Mouse (Mus musculus): ENCODE results near the gene Tm9sf4. TPM values are rescaled to one million over a fixed set of nuclear protein-coding genes. Genes with fewer than 3 reads are reported as not detected.

The Tm9sf4 gene
- total RNA-seq, 2 experiments from 2014 or later = 88.3 to 96.8 TPM

DNA sequence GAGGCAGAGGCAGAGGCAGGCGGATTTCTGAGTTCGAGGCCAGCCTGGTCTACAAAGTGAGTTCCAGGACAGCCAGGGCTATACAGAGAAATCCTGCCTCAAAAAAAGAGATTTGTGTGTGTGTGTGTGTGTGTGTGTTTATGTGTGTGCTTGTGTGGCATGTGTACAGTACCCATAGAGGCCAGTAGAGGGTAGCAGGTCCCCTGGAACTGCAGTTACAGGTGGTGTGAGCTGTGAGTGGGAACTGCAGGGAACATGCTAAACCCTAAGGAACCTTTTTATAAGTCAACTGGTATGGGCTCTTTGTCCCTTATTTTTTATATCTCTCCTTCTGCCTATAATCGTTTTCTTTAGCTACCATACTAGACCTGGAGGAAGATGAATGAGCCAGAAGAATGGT is 3.8 kb upstream of the Tm9sf4 start:
- DNase-seq = no peak

DNA sequence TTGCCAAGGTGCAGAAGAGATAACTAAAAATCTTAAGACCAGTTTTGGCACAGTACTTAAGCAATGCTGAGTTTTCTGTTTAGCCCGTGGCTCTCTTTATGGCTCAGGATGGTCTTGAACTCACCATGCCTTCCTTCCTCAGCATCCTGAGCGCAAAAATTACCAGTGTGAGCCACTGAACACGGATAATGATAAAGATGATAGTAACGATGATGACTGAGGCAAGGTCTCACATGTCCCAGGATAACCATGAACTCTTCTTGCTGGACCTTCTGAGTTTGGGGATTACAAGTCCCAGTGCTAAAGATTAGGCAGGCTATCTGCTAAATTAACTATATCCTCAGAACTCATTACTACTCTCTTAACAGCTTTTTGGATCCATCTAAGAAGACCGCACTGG is 970 bp upstream of the Tm9sf4 start:
- DNase-seq = no peak

DNA sequence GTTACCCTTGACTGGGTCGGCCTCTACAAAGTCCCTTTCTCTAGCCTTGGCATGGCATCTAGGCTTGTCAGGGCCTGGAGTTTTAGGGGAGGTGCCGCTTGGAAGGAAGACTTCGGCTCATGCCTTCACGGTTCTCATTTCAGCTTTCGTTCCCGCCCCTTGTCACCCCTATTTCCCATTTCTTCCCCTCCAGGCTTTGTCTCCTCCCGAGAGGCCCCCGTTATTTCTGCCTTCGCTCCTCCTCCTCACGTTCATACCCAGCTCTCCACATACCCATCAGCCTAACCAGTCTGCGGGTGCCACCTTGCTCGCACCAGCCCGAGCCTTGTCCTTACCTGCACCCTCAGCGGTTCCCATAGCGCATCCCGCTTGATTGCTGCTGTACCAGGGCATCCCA is 579 bp downstream of the Tm9sf4 start:
- no peak for DNase-seq

DNA sequence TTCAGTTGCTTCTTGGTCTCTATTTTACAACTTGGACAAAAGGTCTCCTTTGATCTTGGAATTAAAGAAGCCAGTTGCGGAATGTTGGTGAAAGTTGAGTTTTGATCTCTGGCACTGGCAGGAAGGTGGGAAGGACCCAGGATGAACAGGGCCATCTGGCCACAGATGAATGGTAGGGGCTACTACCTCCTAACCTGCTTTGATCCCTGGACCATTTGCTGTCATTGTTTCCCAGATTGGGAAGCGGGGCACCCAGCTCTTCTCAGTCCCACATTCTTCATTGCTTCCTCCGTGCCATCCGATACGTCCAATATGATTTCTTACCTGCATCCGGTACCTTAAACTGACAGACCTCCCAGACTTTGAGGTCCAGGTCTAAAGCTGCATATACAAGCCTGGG is 6.0 kb downstream of the Tm9sf4 start:
- DNase-seq = no peak

DNA sequence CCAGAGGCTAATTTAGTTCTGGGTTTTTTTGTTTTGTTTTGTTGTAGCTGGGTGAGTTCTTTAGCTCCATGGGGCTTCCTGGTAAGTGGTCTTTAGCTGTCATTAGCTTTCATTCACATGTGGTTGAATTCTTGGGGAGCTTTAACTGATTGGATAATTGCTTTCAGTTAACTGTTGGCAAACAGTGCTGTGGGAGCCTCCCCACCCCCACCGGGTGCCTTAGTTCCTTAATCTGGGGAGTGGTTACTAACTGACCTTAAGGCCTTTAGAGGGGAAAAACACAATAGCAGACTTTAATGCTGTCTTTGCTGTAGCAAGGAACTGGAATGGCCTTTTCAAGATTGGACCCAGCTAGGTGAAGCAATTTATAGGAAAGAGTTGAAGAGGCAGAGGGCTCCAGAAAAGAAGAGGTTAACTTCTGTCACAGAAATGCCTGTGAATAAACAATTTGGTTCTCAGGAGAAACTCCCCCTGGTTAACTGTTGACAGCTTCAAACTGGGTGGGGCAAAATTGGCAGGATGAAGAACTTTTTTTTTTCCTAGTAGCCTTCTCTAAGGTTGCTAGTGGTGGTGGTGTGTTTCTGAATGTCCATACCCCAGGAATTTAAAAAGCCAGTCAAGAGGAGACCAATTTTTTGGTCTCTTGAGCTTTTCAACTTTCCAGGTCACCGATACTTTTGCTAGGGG is 7.2 kb downstream of the Tm9sf4 start:
- peak; percentile 23 for DNase-seq

DNA sequence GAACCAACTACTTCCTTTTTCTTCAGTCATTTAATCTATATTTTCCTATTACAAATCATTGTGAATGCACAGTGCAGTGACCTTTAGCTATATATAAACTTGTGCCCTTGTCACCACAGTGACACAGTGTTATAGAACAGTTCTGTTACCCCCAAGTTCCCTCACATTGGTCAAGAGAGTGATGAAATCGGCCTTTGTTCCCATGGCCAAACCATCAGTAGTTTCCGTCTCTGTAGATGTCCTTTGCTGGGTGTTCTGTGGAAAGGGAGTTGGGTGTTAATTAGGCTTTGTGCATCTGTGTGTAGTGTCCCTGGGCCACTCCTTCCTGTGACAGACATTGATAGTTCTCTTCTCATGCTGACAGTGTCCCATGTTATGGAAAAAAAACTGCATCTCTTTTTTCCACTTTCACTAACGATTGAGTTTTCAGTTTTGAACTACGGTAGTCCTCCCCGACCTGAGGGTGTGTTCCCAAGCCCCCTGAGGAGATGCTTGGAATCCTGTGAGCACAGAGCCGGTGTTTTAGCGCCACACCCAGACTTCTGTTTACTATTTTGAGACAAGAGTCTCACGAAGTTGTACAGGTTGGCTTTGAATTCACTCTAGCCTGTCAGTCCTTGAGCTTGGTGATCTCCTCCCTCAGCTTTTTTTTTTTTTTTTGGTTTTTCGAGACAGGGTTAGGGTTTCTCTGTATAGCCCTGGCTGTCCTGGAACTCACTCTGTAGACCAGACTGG is 9.6 kb downstream of the Tm9sf4 start:
- DNase-seq = no peak

DNA sequence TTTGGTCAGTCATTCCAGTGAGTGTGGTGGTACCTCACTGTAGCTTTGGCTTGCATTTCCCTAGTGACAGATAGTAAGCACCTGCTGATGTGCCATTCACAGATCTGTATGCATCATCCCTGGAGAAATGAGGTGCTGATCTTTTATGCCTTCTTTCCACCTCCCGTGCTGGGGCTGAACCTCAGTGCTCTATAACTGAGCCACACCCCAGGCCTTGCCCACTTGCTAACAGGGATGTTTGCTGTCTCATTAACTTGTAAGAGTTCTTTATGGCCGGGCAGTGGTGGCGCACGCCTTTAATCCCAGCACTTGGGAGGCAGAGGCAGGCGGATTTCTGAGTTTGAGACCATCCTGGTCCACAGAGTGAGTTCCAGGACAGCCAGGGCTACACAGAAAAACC is 10.9 kb downstream of the Tm9sf4 start:
- no peak for DNase-seq

DNA sequence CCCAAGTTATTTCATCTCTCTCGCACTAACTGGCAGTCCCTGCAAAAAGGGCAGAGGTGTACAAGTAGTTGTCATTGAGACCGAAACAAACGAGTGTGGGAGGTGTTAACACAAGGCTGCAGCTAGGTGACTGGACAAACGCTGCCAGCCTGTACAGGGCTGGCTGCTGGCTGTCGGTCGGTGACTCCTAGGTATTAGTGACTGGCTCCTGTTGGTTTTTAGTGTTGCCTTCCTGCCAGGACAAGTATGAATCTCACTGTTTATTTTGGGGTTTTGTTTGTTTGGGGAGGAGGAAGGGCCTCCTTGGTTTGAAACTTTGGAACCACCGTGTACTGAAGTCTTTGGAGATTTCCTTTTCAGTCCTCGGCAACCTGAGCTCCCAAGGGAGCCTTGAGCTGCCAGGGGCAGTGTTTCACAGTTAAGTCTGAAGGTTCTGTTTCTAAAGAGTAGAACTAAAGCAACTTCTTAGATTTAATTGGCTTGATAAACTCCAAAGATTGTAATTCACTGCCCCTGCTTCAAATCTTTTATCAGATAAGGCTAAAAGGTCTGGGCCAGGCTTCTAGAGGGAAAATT is 15.0 kb downstream of the Tm9sf4 start:
- peak; percentile 57 for DNase-seq

DNA sequence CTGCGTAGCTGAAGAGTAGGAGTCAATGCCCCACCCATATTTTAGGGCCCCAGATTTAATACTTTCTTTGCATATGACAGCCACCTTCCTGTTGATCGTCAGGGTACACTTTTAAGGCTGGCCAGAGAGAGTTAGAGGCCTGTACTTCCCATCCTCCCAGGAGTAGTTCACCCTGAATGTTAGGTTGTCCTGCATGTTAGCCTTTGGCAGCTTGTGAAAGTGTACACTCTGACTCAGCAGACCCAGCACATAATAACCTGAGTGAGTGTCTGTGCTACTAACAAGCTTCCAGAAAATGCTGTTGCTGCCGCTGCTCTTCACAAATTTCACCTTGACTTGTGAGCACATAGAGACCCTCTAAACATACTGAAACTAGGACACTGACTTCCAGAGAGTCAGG is 16.1 kb downstream of the Tm9sf4 start:
- DNase-seq = no peak

DNA sequence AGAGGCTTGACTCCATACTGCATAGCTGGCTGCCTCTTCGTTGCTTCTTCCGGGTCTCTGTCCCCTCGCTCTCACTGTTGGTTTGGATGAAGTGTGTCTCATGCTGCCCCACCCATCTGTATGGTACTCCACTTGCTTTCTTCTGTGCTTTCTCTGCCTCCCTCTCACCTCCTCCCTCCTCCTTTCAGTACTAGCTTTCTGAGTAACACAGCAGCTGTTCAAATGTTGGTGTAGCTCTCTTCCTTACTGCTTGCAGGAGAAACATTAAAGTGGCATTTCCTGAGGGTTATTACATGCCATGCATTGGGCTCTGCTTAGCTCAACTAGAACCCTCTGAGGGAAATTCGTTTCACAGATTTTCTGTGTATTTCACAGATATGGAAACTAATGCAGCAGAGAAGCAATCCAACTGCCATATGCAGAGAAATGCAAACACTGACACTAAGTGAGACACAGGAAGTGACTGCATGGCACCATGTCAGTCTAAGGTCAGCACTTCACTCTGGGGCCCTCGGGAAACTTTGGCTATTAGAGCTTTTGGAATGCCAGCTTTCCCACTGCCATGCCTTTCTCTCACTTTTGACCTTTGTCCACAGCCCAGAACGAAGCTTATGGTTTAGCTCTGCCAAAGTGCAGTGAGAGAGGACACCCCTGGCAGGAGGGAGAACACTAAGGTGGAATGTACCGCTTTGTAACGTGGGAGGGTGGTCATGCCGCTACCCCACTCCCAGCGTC is 18.2 kb downstream of the Tm9sf4 start:
- peak; percentile 33 for DNase-seq

DNA sequence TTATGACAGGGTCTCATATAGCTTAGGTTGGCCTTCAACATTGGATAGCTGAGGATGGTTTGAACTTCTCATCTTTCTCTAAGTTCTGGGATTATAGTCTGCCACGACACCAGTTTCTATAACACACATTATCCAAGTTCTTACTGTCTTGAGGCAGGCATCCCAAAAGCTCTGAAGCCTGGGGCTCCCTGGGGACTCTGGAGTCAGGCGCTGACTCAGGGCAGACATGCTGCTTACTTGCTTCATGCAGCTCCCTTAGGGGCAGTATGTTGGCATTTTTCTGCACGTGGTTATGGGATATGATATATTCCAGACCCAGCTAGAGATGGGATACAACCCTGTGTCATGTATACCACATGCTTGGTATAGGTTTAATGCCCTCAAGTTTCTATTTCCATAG is 18.9 kb downstream of the Tm9sf4 start:
- peak; percentile 58 for DNase-seq

DNA sequence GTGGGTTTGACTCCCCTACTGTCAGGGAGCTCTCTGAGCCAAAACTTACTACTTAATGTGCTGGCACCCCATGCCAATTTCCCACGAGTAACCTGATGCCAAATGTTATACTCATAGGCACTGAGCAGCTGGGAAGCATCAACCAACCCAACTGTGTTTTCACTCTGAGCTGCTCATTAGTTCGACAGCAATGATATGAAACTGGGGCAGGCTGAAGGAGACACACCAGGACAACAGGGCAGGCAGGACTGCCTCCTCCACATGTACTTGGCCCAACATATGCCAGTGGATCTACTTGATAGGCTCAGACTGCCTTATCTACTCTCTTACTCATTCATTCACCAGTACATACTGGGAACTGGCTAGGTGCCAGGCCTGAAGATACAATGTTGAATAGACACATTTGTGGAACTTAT is 25.1 kb downstream of the Tm9sf4 start:
- DNase-seq = peak; percentile 37

DNA sequence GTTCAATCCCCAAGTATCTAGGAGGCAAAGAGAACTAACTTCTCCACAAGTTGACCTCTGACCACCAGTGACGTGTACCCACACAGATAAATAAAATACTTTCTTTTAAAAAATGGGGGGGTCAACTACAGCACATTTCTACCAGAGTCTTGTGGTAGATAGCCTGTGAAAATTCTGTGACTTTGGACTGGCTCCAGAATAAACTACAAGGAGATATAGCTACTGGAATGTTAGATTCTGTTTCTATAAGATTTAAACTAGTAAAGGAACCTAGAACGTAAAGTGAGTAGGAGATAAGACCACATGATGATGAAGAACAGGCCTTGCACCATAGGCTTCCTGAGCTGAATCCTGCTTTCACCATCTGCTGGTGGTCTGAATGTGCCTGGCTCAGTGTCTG is 26.7 kb downstream of the Tm9sf4 start:
- no peak for DNase-seq

DNA sequence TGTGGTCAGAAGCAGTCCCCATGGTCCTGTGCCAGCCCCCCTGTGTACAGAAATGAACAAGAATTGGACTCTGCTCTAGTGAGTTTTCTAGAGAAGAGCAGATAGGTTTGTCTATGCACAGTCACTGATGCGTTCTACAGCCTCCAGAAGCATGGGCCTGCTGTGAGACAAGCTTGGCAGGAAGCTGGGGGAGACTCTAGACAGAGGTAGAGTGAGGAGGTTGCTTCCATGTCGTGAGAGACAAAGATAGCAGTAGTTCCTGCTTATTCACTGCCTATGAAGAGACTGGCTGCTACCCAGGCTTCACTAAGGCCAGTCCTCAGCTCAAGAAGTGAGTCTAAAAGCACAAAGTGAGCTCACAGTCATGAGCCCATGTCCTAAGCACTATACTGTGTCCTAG is 30.1 kb downstream of the Tm9sf4 start:
- no peak for DNase-seq

DNA sequence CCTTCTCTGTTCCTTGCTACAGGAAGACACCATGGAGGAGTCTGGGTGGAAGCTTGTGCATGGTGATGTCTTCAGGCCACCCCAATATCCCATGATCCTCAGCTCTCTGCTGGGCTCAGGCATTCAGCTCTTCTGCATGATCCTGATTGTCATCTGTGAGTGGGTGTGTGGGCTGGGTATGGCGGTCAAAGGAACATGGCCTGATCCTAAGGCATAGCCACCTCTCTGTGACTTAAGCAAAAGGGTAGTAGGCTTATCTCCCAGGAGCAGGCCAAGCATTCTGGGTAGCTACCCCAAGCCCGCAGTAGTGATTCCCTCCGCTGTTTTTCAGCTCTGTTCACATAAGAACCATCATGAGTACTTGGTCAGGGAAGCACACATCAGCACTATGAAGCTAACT is 33.2 kb downstream of the Tm9sf4 start:
- DNase-seq = no peak

DNA sequence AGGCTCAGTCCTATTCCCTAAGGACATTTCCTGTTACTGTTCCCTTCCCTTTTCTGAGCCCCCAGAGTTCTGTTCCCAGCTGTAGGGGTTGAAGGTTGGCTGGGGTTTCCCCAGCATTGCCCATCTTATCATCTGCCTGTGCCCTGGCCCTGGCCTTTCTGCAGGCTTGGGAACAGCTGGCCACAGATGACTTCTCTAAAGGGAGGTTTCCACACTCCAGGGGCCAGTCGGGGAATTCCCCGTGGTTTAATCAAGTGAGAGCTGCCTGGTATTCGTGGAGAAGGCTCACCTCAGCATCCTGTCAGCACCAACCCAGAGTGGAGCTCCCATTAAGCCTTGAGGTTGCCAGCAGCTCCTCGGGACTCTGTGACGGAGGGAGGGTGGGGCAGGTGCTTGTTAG is 37.4 kb downstream of the Tm9sf4 start:
- no peak for DNase-seq

DNA sequence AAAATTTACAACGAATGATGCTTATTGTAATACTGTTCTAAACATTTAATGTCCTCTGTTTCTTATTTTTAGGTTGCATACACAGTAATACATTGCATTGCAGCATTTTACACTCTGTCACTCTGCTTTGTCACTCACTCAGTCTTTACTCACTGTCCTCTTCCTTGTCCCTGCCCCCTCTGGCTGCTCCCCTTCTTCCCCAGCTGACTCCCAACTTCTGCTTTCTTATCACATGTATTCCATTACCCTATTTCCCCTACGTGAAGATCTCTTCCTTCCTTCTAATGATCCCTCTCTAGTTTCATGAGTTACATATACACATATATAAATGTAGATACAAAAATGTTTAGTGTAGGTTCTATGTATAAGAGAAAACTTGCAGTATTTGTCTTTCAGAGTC is 38.0 kb downstream of the Tm9sf4 start:
- no peak for DNase-seq

DNA sequence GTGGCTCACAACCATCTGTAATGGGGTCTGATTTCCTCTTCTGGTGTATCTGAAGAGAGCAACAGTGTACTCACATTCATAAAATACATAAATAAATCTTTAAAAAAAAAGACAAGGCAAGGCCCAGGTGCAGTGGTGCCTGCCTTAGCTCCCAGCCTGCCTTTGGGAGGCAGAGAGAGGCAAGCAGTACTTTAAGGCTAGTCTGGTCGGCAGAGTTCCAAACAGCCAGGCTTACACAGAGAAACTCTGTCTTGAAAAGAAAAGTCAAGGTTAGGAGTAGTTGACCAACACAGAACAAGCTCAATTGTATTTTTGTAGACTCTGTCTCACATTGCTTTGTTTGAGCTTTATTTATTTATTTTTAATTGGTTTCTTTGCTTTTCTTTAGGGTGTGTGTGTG is 41.7 kb downstream of the Tm9sf4 start:
- peak; percentile 78 for DNase-seq

DNA sequence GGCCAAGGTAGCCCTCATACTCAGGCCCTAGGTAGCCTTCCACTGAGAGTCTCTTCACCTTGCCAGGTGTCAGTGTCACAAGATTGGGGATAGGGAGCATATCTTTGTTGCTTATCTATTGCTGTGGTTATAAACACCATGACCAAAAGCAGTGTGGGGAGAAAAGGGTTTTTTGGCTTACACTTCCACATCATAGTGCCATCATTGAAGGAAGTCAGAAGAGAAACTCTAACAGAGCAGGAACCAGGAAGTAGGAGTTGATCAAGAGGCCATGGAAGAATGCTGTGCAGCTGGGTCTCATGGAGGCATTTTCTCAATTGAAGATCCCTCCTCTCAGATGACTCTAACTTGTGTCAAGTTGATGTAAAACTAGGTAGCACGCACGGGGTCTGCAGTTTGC is 47.0 kb downstream of the Tm9sf4 start:
- no peak for DNase-seq

DNA sequence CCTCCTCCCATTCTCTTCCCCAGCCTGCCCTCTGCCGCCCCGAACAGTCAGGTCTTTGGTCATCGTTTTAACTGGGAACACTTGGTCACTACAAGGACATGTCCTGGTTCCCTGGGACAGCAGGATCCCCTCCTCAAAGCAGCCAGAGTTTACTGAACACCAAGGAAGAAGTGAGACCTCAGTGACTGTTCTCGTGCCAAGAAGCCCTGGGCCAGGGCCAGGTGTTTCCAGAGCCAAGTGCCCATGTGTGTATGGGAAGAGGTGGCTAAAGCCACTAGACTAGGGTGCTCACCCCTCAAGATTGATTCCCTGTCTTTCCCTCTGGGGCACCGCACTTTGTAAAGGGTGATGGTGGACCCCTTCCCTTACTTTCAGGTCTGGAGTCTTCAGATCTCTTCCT is 48.2 kb downstream of the Tm9sf4 start:
- peak; percentile 80 for DNase-seq

DNA sequence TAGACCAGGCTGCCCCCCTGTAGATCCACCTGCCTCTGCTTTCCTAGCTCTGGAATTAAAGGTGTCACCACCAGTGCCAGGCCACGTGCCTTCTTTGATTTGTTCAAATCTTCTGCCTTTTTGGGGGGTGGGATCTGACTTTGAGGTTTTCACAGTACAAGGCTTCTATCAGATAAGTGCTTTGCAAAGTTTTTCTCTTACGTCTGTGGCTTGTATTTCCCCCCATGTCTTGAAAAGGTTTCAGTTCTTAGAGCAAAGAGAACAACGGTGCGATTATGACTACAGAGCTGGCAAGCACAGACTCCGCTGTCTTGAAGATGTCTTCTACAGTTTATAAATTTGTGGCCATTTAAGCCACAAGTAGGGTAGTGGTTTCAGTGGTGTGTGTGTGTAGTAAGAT is 50.3 kb downstream of the Tm9sf4 start:
- DNase-seq = no peak

DNA sequence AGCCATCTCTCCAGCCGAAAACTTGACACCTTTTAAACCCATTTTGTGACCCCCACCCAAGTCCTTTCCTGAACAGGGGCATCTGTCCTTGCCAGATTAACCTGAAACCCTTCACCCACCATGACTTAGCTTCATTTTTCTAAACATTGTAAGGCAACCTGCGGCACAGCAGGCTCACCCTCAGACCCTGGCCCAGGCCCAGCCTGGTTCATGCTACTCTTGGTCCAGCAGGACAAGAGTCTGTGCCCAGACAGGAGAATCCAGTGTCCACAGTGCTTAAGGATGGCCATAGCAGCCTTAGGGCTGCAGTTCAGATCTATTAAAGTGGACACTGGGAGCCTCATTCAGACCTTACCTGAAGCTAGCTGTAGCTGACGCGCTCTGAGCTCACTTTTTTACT is 52.2 kb downstream of the Tm9sf4 start:
- DNase-seq = no peak

DNA sequence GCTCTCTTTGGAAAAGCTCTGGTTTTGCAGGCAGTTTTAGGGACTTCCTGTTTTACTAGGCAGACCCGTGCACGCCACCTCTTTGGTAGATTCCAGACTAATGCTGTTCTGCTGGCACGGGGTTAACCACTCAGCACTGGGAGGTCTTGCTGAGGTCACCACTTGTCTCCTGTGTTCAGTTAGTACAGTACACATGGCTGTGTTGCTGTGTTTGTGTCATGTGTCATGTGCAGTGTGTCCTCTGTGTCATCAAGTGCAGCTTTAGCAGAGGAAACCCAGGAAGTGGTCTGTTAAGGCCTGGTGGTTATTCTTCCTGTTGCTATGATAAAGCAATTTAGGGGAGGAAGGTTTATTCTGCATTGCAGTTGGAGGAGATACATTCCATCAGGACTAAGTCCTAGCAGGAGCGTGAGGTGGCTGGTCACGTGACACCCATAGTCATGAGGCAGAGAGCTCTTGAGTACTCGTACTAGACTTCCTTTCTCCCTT is 53.7 kb downstream of the Tm9sf4 start:
- no peak for DNase-seq

Measured in adrenal gland, postnatal 10 days (tissue).